Mouse (Mus musculus) heart, adult 2 months (tissue): ENCODE measurements around the gene Casp8.

ENCODE experiments used
- CTCF ChIP-seq: fragments of 200-600 bp; IDR thresholded peaks from 2 replicates; pipeline ENCODE4 v1.8.1; 2022; ENCODE audit warnings: antibody characterized with exemption, mild to moderate bottlenecking, moderate library complexity
- EP300 ChIP-seq: fragments of 200-500 bp; IDR thresholded peaks from 2 replicates; pipeline ENCODE4 v1.6.1; 2011; ENCODE audit warnings: low read depth, low read length, control low read depth; ENCODE audit not compliant: insufficient read depth
- POLR2A ChIP-seq: fragments of 200-500 bp; IDR thresholded peaks from 2 replicates; pipeline ENCODE4 v1.6.1; 2011; ENCODE audit warnings: mild to moderate bottlenecking, low read depth, low read length, control low read depth; ENCODE audit not compliant: insufficient read depth

DNA sequence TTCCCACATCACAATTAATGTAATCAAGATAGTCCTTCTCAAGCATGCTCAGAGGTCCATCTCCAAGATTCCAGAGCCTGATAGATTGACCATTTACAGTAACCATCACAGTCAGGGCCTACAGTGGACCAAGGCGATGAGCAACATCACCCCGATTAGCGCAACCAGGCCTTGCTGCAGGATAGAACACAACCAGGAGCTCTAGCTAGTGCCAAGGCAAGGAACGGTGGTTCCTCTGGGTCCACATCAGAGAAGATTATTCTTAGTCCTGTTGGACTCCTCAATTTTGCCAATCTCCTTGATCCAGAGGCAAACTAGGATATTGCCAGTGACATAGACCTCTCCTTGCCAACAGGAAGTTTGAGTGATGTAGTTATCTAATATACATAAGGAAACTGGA lies 6.8 kb upstream of the Casp8 start:
- no peak for TF ChIP-seq EP300
- no peak for TF ChIP-seq CTCF
- TF ChIP-seq POLR2A: no peak
